Mouse (Mus musculus): Measurements from ENCODE around the gene Gm5269. TPM values are rescaled to one million over a fixed set of nuclear protein-coding genes. Genes with fewer than 3 reads are reported as not detected.

Gene Gm5269
- polyA plus RNA-seq, 1 experiment from 2014 or later, result not detected

- ATAC-seq (replicated peaks; ENCODE audit: insufficient number of reproducible peaks, insufficient read depth, low FRiP score, low read depth), result no peak
- WGBS, result 79% methylated on average over 3 of the region's 3 CpGs
- no peaks in the 10 kb centered on the region for H3K9me3 ChIP-seq (replicated peaks)
Measured at GRCm38 (mm10) chr1:45877463-45877862, 12.6 kb downstream of the Gm5269 start.

GRCm38 (mm10) chr1:45876450-45877198 lies 13.4 kb downstream of the Gm5269 start:
- Histone ChIP-seq H3K9ac (no peak overlapping the region), H3K27ac (no peak overlapping the region), H3K9me3 (replicated peaks) (no peaks in the 10 kb centered on the region), H3K4me1 (replicated peaks) (no peaks in the 10 kb centered on the region), H3K36me3 (no peaks in the 10 kb centered on the region), H3K4me3 (no peak overlapping the region), H3K27me3 (no peaks in the 10 kb centered on the region), H3K4me2 (no peak overlapping the region)
- ATAC-seq (replicated peaks; ENCODE audit: insufficient number of reproducible peaks, insufficient read depth, low FRiP score, low read depth), result no peak
- 87% methylated on average over 6 of the region's 6 CpGs for WGBS

More at GRCm38 (mm10) chr1:45877463-45877862, 12.6 kb downstream of the Gm5269 start:
- H3K4me1 ChIP-seq (replicated peaks), result no peaks in the 10 kb centered on the region
- no peak overlapping the region for H3K4me3 ChIP-seq
- H3K27me3 ChIP-seq, result no peaks in the 10 kb centered on the region
- no peak overlapping the region for H3K27ac ChIP-seq
- H3K36me3 ChIP-seq, result no peaks in the 10 kb centered on the region
- no peak overlapping the region for H3K4me2 ChIP-seq
- H3K9ac ChIP-seq, result no peak overlapping the region

GRCm38 (mm10) chr1:45875640-45876039 lies 14.4 kb downstream of the Gm5269 start:
- H3K9ac ChIP-seq, result no peak overlapping the region
- no peak overlapping the region for H3K27ac ChIP-seq
- H3K36me3 ChIP-seq, result no peaks in the 10 kb centered on the region
- H3K4me3 ChIP-seq, result no peak overlapping the region
- no peaks in the 10 kb centered on the region for H3K9me3 ChIP-seq (replicated peaks)
- H3K4me2 ChIP-seq, result no peak overlapping the region
- 48% methylated on average over 2 of the region's 2 CpGs for WGBS
- no peaks in the 10 kb centered on the region for H3K4me1 ChIP-seq (replicated peaks)
- no peak for ATAC-seq (replicated peaks; ENCODE audit: insufficient number of reproducible peaks, insufficient read depth, low FRiP score, low read depth)
- H3K27me3 ChIP-seq, result no peaks in the 10 kb centered on the region

- H3K36me3 ChIP-seq, result no peaks in the 10 kb centered on the region
- no peaks in the 10 kb centered on the region for H3K4me1 ChIP-seq (replicated peaks)
- no peaks in the 10 kb centered on the region for H3K27me3 ChIP-seq
- H3K27ac ChIP-seq, result no peak overlapping the region
- H3K9ac ChIP-seq, result no peak overlapping the region
- no peaks in the 10 kb centered on the region for H3K9me3 ChIP-seq (replicated peaks)
- WGBS, result 67% methylated on average over 2 of the region's 2 CpGs
- H3K4me2 ChIP-seq, result no peak overlapping the region
- H3K4me3 ChIP-seq, result no peak overlapping the region
- no peak for ATAC-seq (replicated peaks; ENCODE audit: insufficient number of reproducible peaks, insufficient read depth, low FRiP score, low read depth)
Measured at GRCm38 (mm10) chr1:45873250-45873649, 16.8 kb downstream of the Gm5269 start.

GRCm38 (mm10) chr1:45868479-45869137 lies 21.5 kb downstream of the Gm5269 start:
- ATAC-seq (replicated peaks; ENCODE audit: insufficient number of reproducible peaks, insufficient read depth, low FRiP score, low read depth), result no peak
- peaks cover 16% of the 10 kb centered on the region for H3K4me1 ChIP-seq (replicated peaks)
- H3K36me3 ChIP-seq, result no peaks in the 10 kb centered on the region
- WGBS, result 58% methylated on average over 3 of the region's 3 CpGs
- H3K9ac ChIP-seq, result no peak overlapping the region
- no peak overlapping the region for H3K4me3 ChIP-seq
- no peaks in the 10 kb centered on the region for H3K9me3 ChIP-seq (replicated peaks)
- no peak overlapping the region; the same call in none of the 2 replicates for H3K27ac ChIP-seq
- H3K27me3 ChIP-seq, result no peaks in the 10 kb centered on the region
- no peak overlapping the region for H3K4me2 ChIP-seq

- no peak for ATAC-seq (replicated peaks; ENCODE audit: insufficient number of reproducible peaks, insufficient read depth, low FRiP score, low read depth)
- H3K4me2 ChIP-seq, result no peak overlapping the region
- no peak overlapping the region for H3K27ac ChIP-seq
- no peaks in the 10 kb centered on the region for H3K36me3 ChIP-seq
- no peaks in the 10 kb centered on the region for H3K27me3 ChIP-seq
- 75% methylated on average over 1 of the region's 1 CpGs for WGBS
- no peaks in the 10 kb centered on the region for H3K9me3 ChIP-seq (replicated peaks)
- H3K4me3 ChIP-seq, result no peak overlapping the region
- peaks cover 17% of the 10 kb centered on the region for H3K4me1 ChIP-seq (replicated peaks)
- H3K9ac ChIP-seq, result no peak overlapping the region
Measured at GRCm38 (mm10) chr1:45868050-45868449, 22.0 kb downstream of the Gm5269 start.

GRCm38 (mm10) chr1:45866288-45867018 lies 23.6 kb downstream of the Gm5269 start:
- H3K4me1 ChIP-seq (replicated peaks), result peaks cover 17% of the 10 kb centered on the region
- no peaks in the 10 kb centered on the region for H3K27me3 ChIP-seq
- H3K36me3 ChIP-seq, result no peaks in the 10 kb centered on the region
- H3K9me3 ChIP-seq (replicated peaks), result no peaks in the 10 kb centered on the region
- no peak overlapping the region for H3K9ac ChIP-seq
- ATAC-seq (replicated peaks; ENCODE audit: insufficient number of reproducible peaks, insufficient read depth, low FRiP score, low read depth), result peak; percentile 72; the same call in 1 of the 2 replicates
- H3K4me2 ChIP-seq, result no peak overlapping the region
- no peak overlapping the region for H3K4me3 ChIP-seq
- 55% methylated on average over 3 of the region's 3 CpGs for WGBS
- no peak overlapping the region for H3K27ac ChIP-seq

GRCm38 (mm10) chr1:45865727-45866126 lies 24.3 kb downstream of the Gm5269 start:
- Histone ChIP-seq H3K9me3 (replicated peaks) (no peaks in the 10 kb centered on the region), H3K4me2 (no peak overlapping the region), H3K36me3 (no peaks in the 10 kb centered on the region), H3K27ac (peak overlapping the region; percentile 30; the same call in 1 of the 2 replicates), H3K9ac (no peak overlapping the region), H3K4me3 (no peak overlapping the region), H3K27me3 (no peaks in the 10 kb centered on the region), H3K4me1 (replicated peaks) (peaks cover 17% of the 10 kb centered on the region)
- 55% methylated on average over 5 of the region's 5 CpGs for WGBS
- ATAC-seq (replicated peaks; ENCODE audit: insufficient number of reproducible peaks, insufficient read depth, low FRiP score, low read depth), result no peak

- no peak for ATAC-seq (replicated peaks; ENCODE audit: insufficient number of reproducible peaks, insufficient read depth, low FRiP score, low read depth)
- Histone ChIP-seq H3K36me3 (no peaks in the 10 kb centered on the region), H3K9me3 (replicated peaks) (no peaks in the 10 kb centered on the region), H3K4me1 (replicated peaks) (peaks cover 18% of the 10 kb centered on the region), H3K4me2 (no peak overlapping the region), H3K9ac (no peak overlapping the region), H3K27me3 (no peaks in the 10 kb centered on the region), H3K27ac (peak overlapping the region; percentile 11; the same call in 1 of the 2 replicates), H3K4me3 (no peak overlapping the region)
- WGBS, result 10% methylated on average over 1 of the region's 1 CpGs
Measured at GRCm38 (mm10) chr1:45865316-45865715, 24.8 kb downstream of the Gm5269 start.

GRCm38 (mm10) chr1:45864564-45865014 lies 25.5 kb downstream of the Gm5269 start:
- Histone ChIP-seq H3K36me3 (no peaks in the 10 kb centered on the region), H3K9me3 (replicated peaks) (no peaks in the 10 kb centered on the region), H3K4me3 (no peak overlapping the region), H3K27me3 (no peaks in the 10 kb centered on the region), H3K27ac (0 out of 2 replicates have a peak overlapping the region, but pooled peaks have one; percentile 25), H3K4me1 (replicated peaks) (peaks cover 23% of the 10 kb centered on the region), H3K9ac (no peak overlapping the region), H3K4me2 (no peak overlapping the region)
- ATAC-seq (replicated peaks; ENCODE audit: insufficient number of reproducible peaks, insufficient read depth, low FRiP score, low read depth), result 0 out of 2 replicates have a peak, but pooled peaks have one; percentile 39
- WGBS, result 26% methylated on average over 4 of the region's 4 CpGs

GRCm38 (mm10) chr1:45863641-45864040 lies 26.4 kb downstream of the Gm5269 start:
- 92% methylated on average over 3 of the region's 3 CpGs for WGBS
- H3K27ac ChIP-seq, result no peak overlapping the region
- H3K9ac ChIP-seq, result no peak overlapping the region
- peaks cover 23% of the 10 kb centered on the region for H3K4me1 ChIP-seq (replicated peaks)
- no peak overlapping the region for H3K4me2 ChIP-seq
- no peaks in the 10 kb centered on the region for H3K9me3 ChIP-seq (replicated peaks)
- H3K27me3 ChIP-seq, result no peaks in the 10 kb centered on the region
- no peak overlapping the region for H3K4me3 ChIP-seq
- no peak for ATAC-seq (replicated peaks; ENCODE audit: insufficient number of reproducible peaks, insufficient read depth, low FRiP score, low read depth)
- no peaks in the 10 kb centered on the region for H3K36me3 ChIP-seq
